Mouse (Mus musculus) midbrain, embryonic 14.5 days (tissue): Measurements from ENCODE around the gene Abcc4. TPM values are rescaled to one million over a fixed set of nuclear protein-coding genes. Genes with fewer than 3 reads are reported as not detected.
A peak's percentile ranks its signal among the peaks of the same experiment; 100 is the strongest.

Source experiments
- ATAC-seq: fragments of 200-750 bp; cut with Nextera tagmentation; 2 replicates; pipeline ENCODE4 v1.8.0; 2017; ENCODE audit warnings: moderate number of reproducible peaks, moderate library complexity; ENCODE audit not compliant: low FRiP score, low TSS enrichment
- DNase-seq: peaks from one replicate; pipeline ENCODE4 v3.0.0-alpha.2; 2015
- H3K27ac ChIP-seq: fragments of 300-500 bp; sonication (generic); replicated peaks from 2 replicates; pipeline ENCODE4 v1.5.1; 2014; ENCODE audit warnings: mild to moderate bottlenecking, low read depth, low read length, moderate library complexity
- H3K27me3 ChIP-seq: fragments of 300-500 bp; sonication (generic); 2 replicates; pipeline ENCODE4 v1.6.1; 2014; ENCODE audit warnings: low read length, control low read depth, mixed read lengths; ENCODE audit not compliant: control insufficient read depth, insufficient read depth
- H3K36me3 ChIP-seq: fragments of 300-500 bp; sonication (generic); 2 replicates; pipeline ENCODE4 v1.6.1; 2014; ENCODE audit warnings: low read length, control low read depth; ENCODE audit not compliant: control insufficient read depth, insufficient read depth
- H3K4me1 ChIP-seq: fragments of 300-500 bp; sonication (generic); 2 replicates; pipeline ENCODE4 v1.6.1; 2014; ENCODE audit warnings: mild to moderate bottlenecking, antibody characterized with exemption, low read length, control low read depth; ENCODE audit not compliant: control insufficient read depth, insufficient read depth
- H3K4me2 ChIP-seq: fragments of 300-500 bp; sonication (generic); 2 replicates; pipeline ENCODE4 v1.6.1; 2014; ENCODE audit warnings: mild to moderate bottlenecking, low read length, moderate library complexity
- H3K4me3 ChIP-seq: fragments of 300-500 bp; sonication (generic); replicated peaks from 2 replicates; pipeline ENCODE4 v1.5.1; 2014; ENCODE audit warnings: low read depth, low read length
- H3K9ac ChIP-seq: fragments of 300-500 bp; sonication (generic); replicated peaks from 2 replicates; pipeline ENCODE4 v1.6.1; 2014; ENCODE audit warnings: mild to moderate bottlenecking, low read length, moderate library complexity
- H3K9me3 ChIP-seq: fragments of 300-500 bp; sonication (generic); 2 replicates; pipeline ENCODE4 v1.6.1; 2016; ENCODE audit warnings: low read length, control low read depth, mixed read lengths; ENCODE audit not compliant: control insufficient read depth
- WGBS: fragments of 180-500 bp; shearing (Covaris S2); extraction: QIAGEN DNeasy Blood & Tissue Kit; methylation state at CpG from one replicate; pipeline ENCODE4 v1.1.7; 2014; 5-methylcytosine and 5-hydroxymethylcytosine counted together
- polyA plus RNA-seq: library from polyadenylated mRNA; unstranded; fragments of >200 nt; fragmentation: Nextera tagmentation; extraction: Ambion mirVana; gene quantifications from 2 replicates; pipeline ENCODE4 v1.2.1, GENCODE M21; 2014

Abcc4 gene
- 1.1 and 2.1 TPM in 2 replicates for polyA plus RNA-seq

DNA sequence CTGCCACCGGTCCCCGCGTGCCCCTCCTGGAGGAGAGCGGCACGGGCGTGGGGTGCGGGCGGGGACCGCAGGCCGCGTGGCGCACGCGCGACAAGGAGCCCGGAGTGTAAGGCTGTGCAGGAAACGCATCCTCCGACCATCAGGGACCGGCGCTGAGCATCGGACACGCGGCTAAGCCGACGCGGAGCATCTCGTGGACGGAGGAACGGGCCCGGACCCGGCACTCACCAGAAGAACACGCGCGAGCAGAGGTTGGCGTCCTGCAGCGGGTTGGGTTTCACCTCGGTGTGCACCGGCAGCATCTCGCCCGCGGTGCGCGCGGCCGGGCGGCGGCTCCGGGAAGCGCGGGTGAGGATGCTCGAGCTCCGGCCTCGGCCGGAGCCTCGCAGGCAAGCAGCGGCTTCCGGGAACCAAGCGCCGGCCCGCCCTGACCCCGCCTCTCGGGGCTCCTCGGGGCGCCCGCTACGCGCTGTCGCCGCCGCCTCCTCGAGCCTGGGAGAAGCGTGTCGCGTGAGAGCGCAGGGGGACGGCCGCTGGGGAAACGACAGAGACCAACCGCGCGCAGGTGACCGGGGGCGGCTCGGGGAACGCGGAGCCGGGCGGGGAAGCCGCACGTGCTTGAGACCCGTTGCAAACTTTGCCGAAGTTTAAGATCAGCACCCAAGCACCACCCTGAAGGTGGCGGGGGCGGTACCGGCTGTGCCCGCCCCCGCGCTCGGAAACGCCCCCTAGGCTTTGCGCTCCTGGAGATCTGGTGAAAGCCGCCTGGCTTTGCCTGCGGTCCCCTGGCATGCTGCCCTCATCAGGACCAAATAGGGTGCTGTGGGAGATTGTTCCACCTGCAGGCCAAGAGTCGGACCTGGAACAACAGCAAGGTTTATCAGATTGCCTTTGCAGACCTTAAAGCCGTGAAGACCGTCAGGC is at the start of gene Abcc4:
TSS of gene Abcc4 (minus strand) at position 412 of the 924 bp plus-strand sequence.
- H3K9me3 ChIP-seq = no peaks in the 10 kb centered on the region
- H3K27ac ChIP-seq = peak within 1 kb of the TSS; percentile 49
- H3K27me3 ChIP-seq = peaks cover 15% of the 10 kb centered on the region
- no peaks in the 10 kb centered on the region for H3K4me1 ChIP-seq
- peak; percentile 80 for DNase-seq
- ATAC-seq = peak; percentile 70
- H3K4me3 ChIP-seq = peak within 1 kb of the TSS; percentile 65
- peak within 1 kb of the TSS; percentile 96 for H3K4me2 ChIP-seq
- H3K9ac ChIP-seq = peak within 1 kb of the TSS; percentile 64
- no peaks in the 10 kb centered on the region for H3K36me3 ChIP-seq
- WGBS = under 1% methylated on average over 102 of the region's 106 CpGs

DNA sequence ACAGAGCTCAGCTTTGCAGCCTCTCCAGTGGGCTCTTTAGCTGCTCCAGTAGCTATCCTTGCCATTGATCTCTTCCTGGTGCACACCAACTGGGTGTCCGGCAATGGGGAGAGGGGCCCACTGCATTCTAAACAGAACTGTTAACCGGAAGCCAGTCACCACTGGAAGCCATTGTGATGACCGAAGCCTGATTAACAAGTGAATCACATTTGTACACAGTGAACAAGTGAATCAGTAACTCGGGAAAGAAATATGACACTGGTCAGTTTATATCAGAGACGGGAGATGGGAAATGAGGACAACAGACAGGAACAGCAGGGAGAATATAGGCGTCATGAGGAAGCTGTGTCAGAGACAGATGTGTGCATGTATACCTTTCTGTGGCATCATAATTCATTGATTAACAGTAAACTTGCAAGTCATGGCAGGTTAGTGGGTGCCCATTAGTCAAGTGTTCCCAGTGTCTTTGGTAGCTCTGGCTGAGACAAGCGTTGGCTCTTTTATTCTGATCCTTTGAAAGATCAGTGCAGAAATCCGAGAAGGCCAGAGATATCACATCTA is 45.3 kb upstream of the Abcc4 start:
- no peaks in the 10 kb centered on the region for H3K27me3 ChIP-seq
- WGBS = 65% methylated on average over 8 of the region's 8 CpGs

DNA sequence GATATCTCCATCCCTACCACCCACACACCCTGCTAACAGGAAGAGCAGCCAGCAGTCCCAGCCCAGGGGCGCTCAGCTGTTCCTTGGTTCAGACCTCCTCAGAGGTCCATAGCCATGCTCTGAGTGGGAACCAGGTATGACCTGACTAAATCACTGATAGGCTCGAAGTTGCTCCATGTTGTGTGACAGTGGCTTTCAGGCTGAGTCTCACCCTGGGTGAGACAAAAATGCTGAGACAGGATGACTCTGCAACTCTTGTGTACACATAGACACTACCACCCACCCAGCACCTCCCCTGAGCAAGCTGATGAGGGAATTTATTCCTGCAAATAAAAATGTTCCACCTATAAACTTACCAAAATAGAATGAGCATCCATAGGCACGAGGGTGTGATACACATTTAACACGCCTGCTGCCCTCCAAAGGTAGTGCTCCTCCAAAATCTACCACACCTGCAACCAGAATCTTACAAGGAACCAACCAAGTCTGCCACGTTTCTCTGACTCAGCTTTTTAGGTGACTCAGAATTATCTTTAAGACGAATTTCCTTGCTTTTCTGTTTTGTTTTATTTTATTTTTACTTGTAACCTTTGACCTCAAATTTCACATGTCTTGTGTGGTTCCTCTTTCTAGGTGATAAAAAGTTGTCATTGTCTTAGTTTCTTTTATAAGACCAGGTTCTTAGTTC is 44.6 kb upstream of the Abcc4 start:
- 89% methylated on average over 6 of the region's 6 CpGs for WGBS
- no peak overlapping the region for H3K4me2 ChIP-seq
- H3K9me3 ChIP-seq = no peaks in the 10 kb centered on the region
- H3K27ac ChIP-seq = no peak overlapping the region
- H3K4me3 ChIP-seq = no peak overlapping the region
- H3K36me3 ChIP-seq = no peaks in the 10 kb centered on the region
- ATAC-seq = no peak
- no peaks in the 10 kb centered on the region for H3K27me3 ChIP-seq
- H3K9ac ChIP-seq = no peak overlapping the region
- DNase-seq = no peak
- no peaks in the 10 kb centered on the region for H3K4me1 ChIP-seq

More for the DNA sequence above, 45.3 kb upstream of the Abcc4 start:
- Histone ChIP-seq H3K9ac (no peak overlapping the region), H3K4me1 (no peaks in the 10 kb centered on the region), H3K36me3 (no peaks in the 10 kb centered on the region), H3K4me2 (no peak overlapping the region), H3K4me3 (no peak overlapping the region), H3K27ac (no peak overlapping the region), H3K9me3 (no peaks in the 10 kb centered on the region)
- ATAC-seq = no peak
- DNase-seq = no peak

DNA sequence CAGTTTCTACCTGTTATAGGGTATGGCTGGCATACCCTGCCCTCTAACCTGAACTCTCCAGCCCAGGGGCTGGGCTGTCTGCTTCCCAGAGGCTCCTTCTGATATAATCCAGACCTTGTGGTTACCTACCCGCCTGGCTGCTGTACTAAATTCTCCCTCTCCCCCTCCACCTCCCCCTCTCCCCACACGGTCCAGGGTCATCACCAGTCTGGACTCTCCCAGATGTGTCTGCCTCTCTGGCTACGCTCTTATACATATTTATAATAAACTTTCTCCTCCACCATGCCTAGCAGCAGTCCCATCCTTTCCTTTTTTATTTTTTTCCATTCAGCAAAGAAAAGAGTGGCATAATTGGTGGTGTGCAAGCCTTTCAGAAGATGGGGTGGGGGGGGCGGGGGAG is 43.7 kb upstream of the Abcc4 start:
- Histone ChIP-seq H3K36me3 (no peaks in the 10 kb centered on the region), H3K27ac (no peak overlapping the region), H3K27me3 (no peaks in the 10 kb centered on the region), H3K4me3 (no peak overlapping the region), H3K4me1 (no peaks in the 10 kb centered on the region), H3K9me3 (no peaks in the 10 kb centered on the region), H3K9ac (no peak overlapping the region), H3K4me2 (no peak overlapping the region)
- ATAC-seq (no peak), DNase-seq (no peak)
- 36% methylated on average over 4 of the region's 4 CpGs for WGBS

DNA sequence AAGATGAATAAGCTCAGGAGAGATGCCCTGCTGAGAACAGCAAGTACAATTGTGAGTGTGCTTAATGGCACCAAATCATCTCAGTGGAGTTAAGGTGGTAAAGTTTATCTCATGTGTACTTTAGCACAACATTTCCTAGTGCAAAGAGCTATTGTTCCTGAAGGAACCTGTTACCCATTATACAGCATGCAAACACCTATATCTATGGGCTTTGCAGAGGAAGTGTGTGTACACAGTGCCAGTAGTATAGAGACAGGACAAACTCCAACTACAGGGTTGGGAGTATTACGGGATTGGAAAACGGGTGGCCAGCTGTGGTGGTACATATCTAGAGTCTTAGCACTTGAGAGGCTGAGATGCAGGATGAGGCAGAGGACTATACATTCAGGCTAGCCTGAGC is 43.0 kb upstream of the Abcc4 start:
- H3K27ac ChIP-seq = no peak overlapping the region
- ATAC-seq (no peak), DNase-seq (no peak)
- no peak overlapping the region for H3K4me3 ChIP-seq
- H3K9me3 ChIP-seq = no peaks in the 10 kb centered on the region
- WGBS = 96% methylated on average over 2 of the region's 2 CpGs
- no peak overlapping the region for H3K4me2 ChIP-seq
- no peak overlapping the region for H3K9ac ChIP-seq
- H3K27me3 ChIP-seq = no peaks in the 10 kb centered on the region
- H3K4me1 ChIP-seq = no peaks in the 10 kb centered on the region
- no peaks in the 10 kb centered on the region for H3K36me3 ChIP-seq

DNA sequence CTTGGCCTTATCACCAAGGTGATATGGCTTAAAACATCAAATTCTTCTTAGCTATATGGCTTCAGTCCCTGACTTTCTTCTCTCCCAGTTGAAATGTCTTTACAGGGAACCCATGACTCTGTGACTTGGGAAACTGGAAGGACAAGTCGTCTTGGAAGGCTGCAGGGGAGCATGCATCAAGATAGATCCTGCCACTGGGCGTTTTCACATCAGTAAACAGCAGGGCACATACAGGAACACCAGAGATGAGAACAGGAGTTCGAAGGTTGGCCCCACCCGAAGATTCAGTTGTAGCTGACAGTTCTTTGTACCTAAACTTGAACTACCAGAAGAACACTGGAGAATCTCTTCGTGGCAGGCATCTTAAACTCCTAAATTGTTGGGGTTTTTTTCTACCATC is 36.8 kb upstream of the Abcc4 start:
- H3K9ac ChIP-seq = no peak overlapping the region
- ATAC-seq = no peak
- no peaks in the 10 kb centered on the region for H3K27me3 ChIP-seq
- no peaks in the 10 kb centered on the region for H3K4me1 ChIP-seq
- H3K4me3 ChIP-seq = no peak overlapping the region
- H3K27ac ChIP-seq = no peak overlapping the region
- WGBS = 85% methylated on average over 5 of the region's 5 CpGs
- peaks cover 5% of the 10 kb centered on the region; the same call in 1 of the 2 replicates for H3K9me3 ChIP-seq
- no peak for DNase-seq
- H3K36me3 ChIP-seq = no peaks in the 10 kb centered on the region
- H3K4me2 ChIP-seq = no peak overlapping the region

DNA sequence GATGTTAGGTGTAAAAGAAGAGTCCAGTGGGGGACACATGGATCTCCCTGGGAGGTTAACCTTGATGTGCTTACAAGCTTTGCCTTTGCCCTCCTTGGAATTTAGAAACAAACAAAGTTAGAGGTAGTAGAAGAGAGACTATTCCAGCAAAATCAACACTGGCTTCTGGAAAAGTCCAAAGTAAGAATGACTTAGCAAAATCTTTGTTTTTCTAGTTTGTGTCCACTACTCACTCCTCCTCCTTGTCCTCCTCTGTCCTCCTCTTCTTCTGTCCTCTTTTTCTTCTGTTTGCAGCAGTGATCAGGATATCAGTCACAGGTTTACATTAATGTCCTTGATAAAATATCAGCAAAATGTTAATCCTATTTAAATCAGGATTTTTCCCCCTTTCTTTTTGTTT is 35.8 kb upstream of the Abcc4 start:
- no peak overlapping the region for H3K9ac ChIP-seq
- no peaks in the 10 kb centered on the region for H3K36me3 ChIP-seq
- H3K9me3 ChIP-seq = peaks cover 5% of the 10 kb centered on the region; the same call in 1 of the 2 replicates
- H3K4me1 ChIP-seq = no peaks in the 10 kb centered on the region
- no peaks in the 10 kb centered on the region for H3K27me3 ChIP-seq
- H3K4me2 ChIP-seq = no peak overlapping the region
- no peak overlapping the region for H3K27ac ChIP-seq
- ATAC-seq (no peak), DNase-seq (no peak)
- no peak overlapping the region for H3K4me3 ChIP-seq

DNA sequence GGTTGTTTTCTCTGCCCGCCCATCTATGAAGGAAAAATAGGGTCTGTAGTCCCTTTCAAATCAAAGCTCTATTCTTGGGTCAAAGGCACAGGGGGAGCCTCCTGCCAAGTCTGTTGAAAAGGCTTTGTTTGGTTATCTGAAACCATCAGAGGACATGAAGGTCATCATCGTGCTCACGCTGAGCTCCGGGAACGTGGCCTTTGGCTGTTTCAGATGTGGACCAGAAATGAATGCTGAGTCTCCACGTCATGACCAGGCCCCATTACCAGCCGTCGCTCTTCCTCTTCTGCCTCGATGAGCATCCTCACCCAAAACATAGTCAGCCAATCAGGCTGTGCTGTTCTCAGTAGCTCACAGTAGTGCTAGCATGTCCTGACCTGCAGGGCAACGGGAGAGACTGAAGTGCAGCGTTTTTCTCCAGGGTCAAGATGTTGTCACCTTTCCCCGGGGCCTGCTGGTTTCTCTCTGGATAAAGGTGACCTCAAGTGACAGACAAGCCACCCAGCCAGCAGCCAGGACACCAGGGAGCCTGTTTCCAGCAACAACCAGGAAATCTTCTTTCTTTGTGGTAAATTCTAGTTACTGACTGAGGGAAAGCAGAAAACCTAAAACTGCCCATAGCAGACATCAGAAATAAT is 31.4 kb upstream of the Abcc4 start:
- no peak overlapping the region for H3K4me3 ChIP-seq
- H3K9ac ChIP-seq = no peak overlapping the region
- ATAC-seq = no peak
- H3K9me3 ChIP-seq = peaks cover 5% of the 10 kb centered on the region; the same call in 1 of the 2 replicates
- H3K27ac ChIP-seq = no peak overlapping the region
- WGBS = 22% methylated on average over 12 of the region's 12 CpGs
- no peaks in the 10 kb centered on the region for H3K36me3 ChIP-seq
- H3K4me2 ChIP-seq = no peak overlapping the region
- no peak for DNase-seq
- H3K27me3 ChIP-seq = no peaks in the 10 kb centered on the region
- peaks cover 7% of the 10 kb centered on the region for H3K4me1 ChIP-seq
